Mouse (Mus musculus) heart, adult 2 months (tissue): Measurements from ENCODE around the gene Rnasek. TPM values are rescaled to one million over a fixed set of nuclear protein-coding genes. Genes with fewer than 3 reads are reported as not detected.

Experiments
- DNase-seq, 2 experiments: peaks; one replicate each; pipeline ENCODE4 v3.0.0; 2021
- H3K27ac ChIP-seq: fragments of 200-600 bp; 2 replicates; pipeline ENCODE4 v1.8.1; 2022
- H3K27me3 ChIP-seq: fragments of 200-500 bp; 2 replicates; pipeline ENCODE4 v1.6.1; 2012; ENCODE audit warnings: mild to moderate bottlenecking, low read length, inconsistent platforms, mixed read lengths; ENCODE audit not compliant: control insufficient read depth, insufficient read depth
- H3K36me3 ChIP-seq: fragments of 200-500 bp; 2 replicates; pipeline ENCODE4 v1.6.1; 2012; ENCODE audit warnings: low read length, inconsistent platforms; ENCODE audit not compliant: control insufficient read depth, insufficient read depth
- H3K4me1 ChIP-seq: fragments of 200-500 bp; 2 replicates; pipeline ENCODE4 v1.6.1; 2011; ENCODE audit warnings: low read length; ENCODE audit not compliant: control insufficient read depth, insufficient read depth
- H3K4me3 ChIP-seq: fragments of 200-600 bp; 2 replicates; pipeline ENCODE4 v1.8.1; 2022
- H3K79me2 ChIP-seq: fragments of 200-500 bp; replicated peaks from 2 replicates; pipeline ENCODE4 v1.6.1; 2012; ENCODE audit warnings: mild to moderate bottlenecking, inconsistent platforms, low read length, moderate library complexity, mixed read lengths; ENCODE audit not compliant: control insufficient read depth, insufficient read depth
- H3K9ac ChIP-seq: fragments of 200-500 bp; 2 replicates; pipeline ENCODE4 v1.6.1; 2012; ENCODE audit warnings: low read depth, mild to moderate bottlenecking, control low read depth, inconsistent platforms, low read length, mixed read lengths
- CTCF ChIP-seq: fragments of 200-600 bp; IDR thresholded peaks from 2 replicates; pipeline ENCODE4 v1.8.1; 2022; ENCODE audit warnings: antibody characterized with exemption, mild to moderate bottlenecking, moderate library complexity
- EP300 ChIP-seq: fragments of 200-500 bp; IDR thresholded peaks from 2 replicates; pipeline ENCODE4 v1.6.1; 2011; ENCODE audit warnings: low read depth, low read length, control low read depth; ENCODE audit not compliant: insufficient read depth
- POLR2A ChIP-seq: fragments of 200-500 bp; IDR thresholded peaks from 2 replicates; pipeline ENCODE4 v1.6.1; 2011; ENCODE audit warnings: mild to moderate bottlenecking, low read depth, low read length, control low read depth; ENCODE audit not compliant: insufficient read depth
- WGBS: fragments of 180-500 bp; shearing (Covaris S2); methylation state at CpG from one replicate; pipeline ENCODE4 v1.1.7; 2018; 5-methylcytosine and 5-hydroxymethylcytosine counted together
- intact Hi-C: fragments of 180-260 bp; cut with DNase I; formaldehyde crosslinking; loops from one replicate; pipeline ENCODE4 v1.15.1; 2025
- polyA plus RNA-seq: library from polyadenylated mRNA; depleted of rRNA; stranded (reverse); fragments of >200 nt; gene quantifications from 2 replicates; pipeline ENCODE4 v1.2.3, GENCODE M21; 2012
- total RNA-seq, 2 experiments: library from RNA; stranded (reverse); gene quantifications; 2 replicates each; pipeline ENCODE4 v1.2.3; 2021

The Rnasek gene
- total and polyA plus RNA-seq, 3 experiments = 95.4 to 166 (median 103) TPM

- no peak overlapping the region for H3K27ac ChIP-seq
- no peak overlapping the region for H3K9ac ChIP-seq
- intact Hi-C loops = no loop called here
- TF ChIP-seq EP300 (no peak), CTCF (no peak), POLR2A (no peak)
- peaks cover 4% of the 10 kb centered on the region for H3K4me1 ChIP-seq
- H3K27me3 ChIP-seq = peaks cover 4% of the 10 kb centered on the region; the same call in 1 of the 2 replicates
- no peaks in the 10 kb centered on the region for H3K79me2 ChIP-seq
- H3K4me3 ChIP-seq = no peak overlapping the region
- no peaks in the 10 kb centered on the region for H3K36me3 ChIP-seq
- 65% methylated on average over 4 of the region's 4 CpGs for WGBS
- DNase-seq = no peak
These were observed 21.6 kb downstream of the Rnasek start for GRCm38 (mm10) chr11:70218039-70218438.

GRCm38 (mm10) chr11:70216103-70216502 lies 23.5 kb downstream of the Rnasek start:
- no peak for DNase-seq
- 68% methylated on average over 3 of the region's 3 CpGs for WGBS
- intact Hi-C loops = no loop called here
- H3K27me3 ChIP-seq = peaks cover 4% of the 10 kb centered on the region; the same call in 1 of the 2 replicates
- H3K27ac ChIP-seq = no peak overlapping the region
- H3K4me1 ChIP-seq = peaks cover 6% of the 10 kb centered on the region
- no peak overlapping the region for H3K9ac ChIP-seq
- H3K36me3 ChIP-seq = no peaks in the 10 kb centered on the region
- no peaks in the 10 kb centered on the region for H3K79me2 ChIP-seq
- TF ChIP-seq EP300 (no peak), CTCF (no peak), POLR2A (no peak)
- no peak overlapping the region for H3K4me3 ChIP-seq

- TF ChIP-seq EP300 (no peak), CTCF (no peak), POLR2A (no peak)
- DNase-seq = no peak
- Histone ChIP-seq H3K4me3 (no peak overlapping the region), H3K27ac (no peak overlapping the region), H3K79me2 (no peaks in the 10 kb centered on the region), H3K4me1 (peaks cover 6% of the 10 kb centered on the region), H3K9ac (no peak overlapping the region), H3K27me3 (peaks cover 4% of the 10 kb centered on the region; the same call in 1 of the 2 replicates), H3K36me3 (no peaks in the 10 kb centered on the region)
- 28% methylated on average over 22 of the region's 22 CpGs for WGBS
- intact Hi-C loops = no loop called here
These were observed 24.3 kb downstream of the Rnasek start for GRCm38 (mm10) chr11:70215301-70215700.

GRCm38 (mm10) chr11:70214856-70215209 lies 24.8 kb downstream of the Rnasek start:
- H3K36me3 ChIP-seq = no peaks in the 10 kb centered on the region
- intact Hi-C loops = loop anchor here (5.0 kb wide), 1 partner anchor 43 kb away; no protein-coding TSS in a partner anchor
- H3K27me3 ChIP-seq = peaks cover 4% of the 10 kb centered on the region; the same call in 1 of the 2 replicates
- peaks cover 3% of the 10 kb centered on the region for H3K4me1 ChIP-seq
- TF ChIP-seq CTCF (no peak), EP300 (no peak), POLR2A (no peak)
- H3K27ac ChIP-seq = no peak overlapping the region
- H3K79me2 ChIP-seq = no peaks in the 10 kb centered on the region
- no peak overlapping the region; the same call in 1 of the 2 replicates for H3K4me3 ChIP-seq
- 18% methylated on average over 18 of the region's 18 CpGs for WGBS
- DNase-seq = no peak
- no peak overlapping the region for H3K9ac ChIP-seq

GRCm38 (mm10) chr11:70214191-70214855 lies 25.3 kb downstream of the Rnasek start:
- WGBS = 2% methylated on average over 46 of the region's 46 CpGs
- DNase-seq = peak in 1 of 2 experiments; percentile 67
- intact Hi-C loops = loop anchor here (5.0 kb wide), 1 partner anchor 42 kb away; no protein-coding TSS in a partner anchor

GRCm38 (mm10) chr11:70213736-70214135 lies 25.9 kb downstream of the Rnasek start:
- DNase-seq = no peak
- intact Hi-C loops = loop anchor here (2.0 to 5.0 kb wide), 2 partner anchors 41 to 159 kb away; partner anchors contain the start of gene Asgr1
- H3K79me2 ChIP-seq = no peaks in the 10 kb centered on the region
- peaks cover 4% of the 10 kb centered on the region; the same call in 1 of the 2 replicates for H3K27me3 ChIP-seq
- H3K4me1 ChIP-seq = peaks cover 3% of the 10 kb centered on the region
- H3K27ac ChIP-seq = no peak overlapping the region
- peak overlapping the region; percentile 47 for H3K4me3 ChIP-seq
- H3K36me3 ChIP-seq = no peaks in the 10 kb centered on the region
- 9% methylated on average over 26 of the region's 26 CpGs for WGBS
- peak overlapping the region; percentile 29 for H3K9ac ChIP-seq
- TF ChIP-seq POLR2A (no peak), EP300 (no peak), CTCF (no peak)

More at GRCm38 (mm10) chr11:70214191-70214855, 25.3 kb downstream of the Rnasek start:
- H3K9ac ChIP-seq = peak overlapping the region; percentile 27
- H3K27me3 ChIP-seq = peaks cover 4% of the 10 kb centered on the region; the same call in 1 of the 2 replicates
- H3K79me2 ChIP-seq = no peaks in the 10 kb centered on the region
- H3K4me1 ChIP-seq = peaks cover 3% of the 10 kb centered on the region
- H3K27ac ChIP-seq = no peak overlapping the region; the same call in 1 of the 2 replicates
- H3K36me3 ChIP-seq = no peaks in the 10 kb centered on the region
- no peak for TF ChIP-seq POLR2A
- TF ChIP-seq CTCF = no peak
- TF ChIP-seq EP300 = no peak
- H3K4me3 ChIP-seq = peak overlapping the region; percentile 47
